Mouse (Mus musculus) monocyte, adult 2 months (primary cell): ENCODE results near the gene Spg7.
"Not testable (repeated sequence)": the region's sequence is repeated elsewhere in the genome, so short reads cannot be mapped to it uniquely, and the experiment has no call there.

ENCODE experiments used
- DNase-seq, 2 experiments: peaks; one replicate each; pipeline ENCODE4 v3.0.0; 2022; ENCODE audit warnings: low spot score in 2 of 2, low read depth in 1 of 2

Spg7 gene

GRCm38 (mm10) chr8:123062721-123063120 lies at the start of gene Spg7:
Spg7 (plus strand) TSS chr8:123062942.
- no peak for DNase-seq

GRCm38 (mm10) chr8:123014429-123014828 lies 48.3 kb upstream of the Spg7 start:
- DNase-seq, result no peak

- DNase-seq, result no peak
Observed at GRCm38 (mm10) chr8:123015074-123015473, 47.7 kb upstream of the Spg7 start.

- DNase-seq, result no peak
Observed at GRCm38 (mm10) chr8:123017143-123017542, 45.6 kb upstream of the Spg7 start.

GRCm38 (mm10) chr8:123018484-123019164 lies 44.1 kb upstream of the Spg7 start:
- DNase-seq, result no peak

GRCm38 (mm10) chr8:123020084-123020483 lies 42.7 kb upstream of the Spg7 start:
- DNase-seq, result no peak

- no peak for DNase-seq
Observed at GRCm38 (mm10) chr8:123020859-123021258, 41.9 kb upstream of the Spg7 start.

GRCm38 (mm10) chr8:123021259-123021658 lies 41.5 kb upstream of the Spg7 start:
- peak in 1 of 2 experiments; percentile 44 for DNase-seq

- no peak for DNase-seq
Observed at GRCm38 (mm10) chr8:123022727-123023126, 40.0 kb upstream of the Spg7 start.

- DNase-seq, result no peak
Observed at GRCm38 (mm10) chr8:123024226-123024625, 38.5 kb upstream of the Spg7 start.

- DNase-seq, result no peak
Observed at GRCm38 (mm10) chr8:123025951-123026351, 36.8 kb upstream of the Spg7 start.

GRCm38 (mm10) chr8:123027786-123028185 lies 35.0 kb upstream of the Spg7 start:
- DNase-seq, result no peak

GRCm38 (mm10) chr8:123030091-123030490 lies 32.7 kb upstream of the Spg7 start:
- not testable (repeated sequence) for DNase-seq

GRCm38 (mm10) chr8:123031321-123031978 lies 31.3 kb upstream of the Spg7 start:
- DNase-seq, result no peak

- peak in 1 of 2 experiments; percentile 38 for DNase-seq
Observed at GRCm38 (mm10) chr8:123032730-123033129, 30.0 kb upstream of the Spg7 start.

GRCm38 (mm10) chr8:123033431-123033830 lies 29.3 kb upstream of the Spg7 start:
- DNase-seq, result no peak

- DNase-seq, result no peak
Observed at GRCm38 (mm10) chr8:123034171-123034570, 28.6 kb upstream of the Spg7 start.

GRCm38 (mm10) chr8:123036956-123037355 lies 25.8 kb upstream of the Spg7 start:
- no peak for DNase-seq

GRCm38 (mm10) chr8:123037487-123037886 lies 25.3 kb upstream of the Spg7 start:
- DNase-seq, result no peak

- DNase-seq, result no peak
Observed at GRCm38 (mm10) chr8:123038351-123038750, 24.4 kb upstream of the Spg7 start.

GRCm38 (mm10) chr8:123039376-123040109 lies 23.2 kb upstream of the Spg7 start:
- DNase-seq, result no peak

- no peak for DNase-seq
Observed at GRCm38 (mm10) chr8:123040110-123040650, 22.6 kb upstream of the Spg7 start.
